Mouse (Mus musculus) lung, embryonic 16.5 days (tissue): ENCODE data around the gene Pcare. TPM values are rescaled to one million over a fixed set of nuclear protein-coding genes. Genes with fewer than 3 reads are reported as not detected.

Experiments used
- ATAC-seq: fragments of 200-750 bp; cut with Nextera tagmentation; 2 replicates; pipeline ENCODE4 v1.8.0; 2017; ENCODE audit warnings: low read depth, mild to moderate bottlenecking, moderate library complexity
- H3K27ac ChIP-seq: fragments of 300-500 bp; sonication (generic); 2 replicates; pipeline ENCODE4 v1.5.1; 2014; ENCODE audit warnings: mild to moderate bottlenecking, control low read depth, low read length
- H3K27me3 ChIP-seq: fragments of 300-500 bp; sonication (generic); 2 replicates; pipeline ENCODE4 v1.6.1; 2014; ENCODE audit warnings: low read depth, low read length, mixed read lengths; ENCODE audit not compliant: control insufficient read depth, insufficient read depth
- H3K36me3 ChIP-seq: fragments of 300-500 bp; sonication (generic); 2 replicates; pipeline ENCODE4 v1.6.1; 2014; ENCODE audit warnings: low read length; ENCODE audit not compliant: control insufficient read depth, insufficient read depth
- H3K4me1 ChIP-seq: fragments of 300-500 bp; sonication (generic); replicated peaks from 2 replicates; pipeline ENCODE4 v1.6.1; 2014; ENCODE audit warnings: low read length, mixed read lengths; ENCODE audit not compliant: control insufficient read depth, insufficient read depth
- H3K4me2 ChIP-seq: fragments of 300-500 bp; sonication (generic); 2 replicates; pipeline ENCODE4 v1.6.1; 2014; ENCODE audit warnings: low read depth, low read length, control low read depth
- H3K4me3 ChIP-seq: fragments of 300-500 bp; sonication (generic); 2 replicates; pipeline ENCODE4 v1.5.1; 2014; ENCODE audit warnings: mild to moderate bottlenecking, low read length, control low read depth
- H3K9ac ChIP-seq: fragments of 300-500 bp; sonication (generic); 2 replicates; pipeline ENCODE4 v1.6.1; 2014; ENCODE audit warnings: low read length, control low read depth
- H3K9me3 ChIP-seq: fragments of 300-500 bp; sonication (generic); 2 replicates; pipeline ENCODE4 v1.6.1; 2016; ENCODE audit warnings: low read length; ENCODE audit not compliant: control insufficient read depth
- WGBS: fragments of 180-500 bp; shearing (Covaris S2); extraction: QIAGEN DNeasy Blood & Tissue Kit; methylation state at CpG from one replicate; pipeline ENCODE4 v1.1.7; 2014; 5-methylcytosine and 5-hydroxymethylcytosine counted together
- polyA plus RNA-seq: library from polyadenylated mRNA; unstranded; fragments of >200 nt; fragmentation: Nextera tagmentation; extraction: Ambion mirVana; gene quantifications from 2 replicates; pipeline ENCODE4 v1.2.1, GENCODE M21; 2015

Gene Pcare
- not detected in 2 replicates for polyA plus RNA-seq

DNA sequence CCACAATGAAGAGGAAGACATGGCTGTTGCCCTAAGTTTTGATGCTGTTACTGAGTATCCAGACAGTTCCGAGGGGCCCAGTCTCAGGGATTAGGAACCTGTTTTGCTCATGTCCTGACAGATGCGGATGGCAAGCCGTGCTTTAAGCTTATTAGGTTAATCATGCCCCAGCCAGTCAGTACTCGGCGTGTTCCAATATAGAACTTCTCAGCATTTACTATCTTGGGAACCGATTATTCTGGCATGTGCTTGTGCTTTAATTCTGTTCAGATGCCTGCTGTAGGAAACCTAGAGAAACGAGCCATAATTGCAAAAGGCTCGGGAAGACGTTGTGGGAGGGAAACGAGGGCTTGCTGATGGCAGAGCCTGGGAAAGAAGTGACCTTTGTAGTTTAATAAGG, at the start of gene Pcare:
Pcare (minus strand) TSS at position 64 of the 400 bp plus-strand sequence.
- H3K9ac ChIP-seq: no peak within 1 kb of the TSS
- no peaks in the 10 kb centered on the region for H3K36me3 ChIP-seq
- no peak within 1 kb of the TSS for H3K4me3 ChIP-seq
- no peaks in the 10 kb centered on the region for H3K27me3 ChIP-seq
- no peak for ATAC-seq
- no peak within 1 kb of the TSS for H3K4me2 ChIP-seq
- 75% methylated on average over 10 of the region's 10 CpGs for WGBS
- H3K27ac ChIP-seq: no peak within 1 kb of the TSS
- H3K9me3 ChIP-seq: no peaks in the 10 kb centered on the region
- H3K4me1 ChIP-seq: no peaks in the 10 kb centered on the region

DNA sequence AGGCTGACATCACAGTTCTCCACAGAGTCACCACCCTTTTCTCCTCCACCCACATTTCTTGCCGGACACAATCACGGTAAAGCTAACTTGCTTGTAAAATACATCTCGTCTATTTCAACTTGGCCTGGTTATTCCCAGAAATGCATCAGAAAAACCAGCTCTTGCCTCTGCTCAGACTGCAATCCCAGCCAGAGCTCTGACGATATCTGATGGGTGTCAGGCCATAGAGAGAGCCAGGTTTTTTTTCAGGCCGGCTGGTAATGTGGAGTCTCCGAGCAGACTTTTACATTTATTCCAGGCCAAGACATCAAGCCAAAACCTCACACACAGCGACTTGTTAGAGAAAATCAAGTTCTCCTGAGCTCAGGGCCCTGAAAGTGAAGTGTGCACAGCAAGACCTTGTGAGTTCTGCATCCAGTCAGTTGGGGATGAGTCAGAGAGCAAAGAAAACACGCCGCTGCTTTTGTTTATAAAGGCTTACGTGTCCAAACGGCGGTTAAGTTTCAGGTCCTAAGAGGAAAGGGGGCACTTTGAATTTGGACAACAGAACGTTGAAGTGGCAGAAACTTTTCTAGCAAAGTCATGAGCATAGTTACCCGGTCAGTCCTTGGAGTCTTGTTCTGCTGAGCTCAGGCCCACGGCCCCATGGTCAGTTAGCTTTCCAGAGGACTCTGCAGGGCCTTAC, 43.0 kb upstream of the Pcare start:
- Histone ChIP-seq H3K4me3 (no peak overlapping the region), H3K9ac (no peak overlapping the region), H3K27ac (no peak overlapping the region), H3K4me2 (no peak overlapping the region), H3K9me3 (no peaks in the 10 kb centered on the region), H3K4me1 (no peaks in the 10 kb centered on the region), H3K36me3 (no peaks in the 10 kb centered on the region), H3K27me3 (no peaks in the 10 kb centered on the region)
- 0 out of 2 replicates have a peak, but pooled peaks have one; percentile 31 for ATAC-seq
- WGBS: 59% methylated on average over 15 of the region's 15 CpGs

DNA sequence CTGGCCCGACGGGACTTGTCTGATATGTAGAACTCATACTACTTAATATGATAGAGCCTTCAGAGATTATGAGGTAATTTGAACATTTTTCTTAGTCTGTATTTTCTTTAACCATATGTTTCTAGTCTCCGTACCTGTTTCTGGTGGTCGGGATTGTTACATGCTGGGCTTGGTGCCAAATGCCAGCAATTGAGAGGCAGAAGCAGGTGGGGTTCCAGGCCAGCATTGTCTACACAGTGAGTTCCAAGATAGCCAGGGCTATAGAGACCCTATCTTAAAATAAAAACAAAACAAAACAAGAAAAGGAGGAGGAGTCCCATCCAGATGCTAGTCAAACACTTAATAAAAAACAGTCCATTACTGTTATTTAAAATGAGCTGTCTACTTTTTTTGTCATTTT, 38.9 kb upstream of the Pcare start:
- no peak overlapping the region for H3K4me3 ChIP-seq
- no peaks in the 10 kb centered on the region for H3K36me3 ChIP-seq
- no peak overlapping the region for H3K27ac ChIP-seq
- no peak for ATAC-seq
- no peak overlapping the region for H3K4me2 ChIP-seq
- H3K4me1 ChIP-seq: no peaks in the 10 kb centered on the region
- H3K9ac ChIP-seq: no peak overlapping the region
- no peaks in the 10 kb centered on the region for H3K27me3 ChIP-seq
- 68% methylated on average over 4 of the region's 4 CpGs for WGBS
- no peaks in the 10 kb centered on the region for H3K9me3 ChIP-seq

DNA sequence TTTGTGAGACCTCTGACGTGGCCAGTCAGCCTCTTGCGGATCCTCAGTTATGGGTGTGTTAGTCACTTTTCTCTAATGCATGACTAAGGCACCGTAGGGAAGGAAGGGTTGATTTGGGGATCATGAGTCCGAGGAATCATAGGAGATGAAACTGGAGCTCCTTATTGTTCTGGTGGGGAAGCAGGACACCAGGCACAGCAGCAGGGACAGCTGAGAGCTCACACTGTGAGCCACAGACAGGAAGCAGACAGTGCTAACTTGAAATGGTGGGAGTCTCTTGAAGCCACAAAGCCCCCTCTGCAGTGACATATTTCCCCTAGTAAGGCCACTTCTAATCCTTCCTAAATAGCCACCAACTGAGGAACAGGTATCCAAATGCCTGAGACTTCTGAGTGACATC, 38.4 kb upstream of the Pcare start:
- no peak for ATAC-seq
- Histone ChIP-seq H3K4me2 (no peak overlapping the region), H3K9ac (no peak overlapping the region), H3K9me3 (no peaks in the 10 kb centered on the region), H3K4me3 (no peak overlapping the region), H3K36me3 (no peaks in the 10 kb centered on the region), H3K27me3 (no peaks in the 10 kb centered on the region), H3K27ac (no peak overlapping the region), H3K4me1 (no peaks in the 10 kb centered on the region)
- whole genome bisulfite sequencing: 84% methylated on average over 4 of the region's 4 CpGs

DNA sequence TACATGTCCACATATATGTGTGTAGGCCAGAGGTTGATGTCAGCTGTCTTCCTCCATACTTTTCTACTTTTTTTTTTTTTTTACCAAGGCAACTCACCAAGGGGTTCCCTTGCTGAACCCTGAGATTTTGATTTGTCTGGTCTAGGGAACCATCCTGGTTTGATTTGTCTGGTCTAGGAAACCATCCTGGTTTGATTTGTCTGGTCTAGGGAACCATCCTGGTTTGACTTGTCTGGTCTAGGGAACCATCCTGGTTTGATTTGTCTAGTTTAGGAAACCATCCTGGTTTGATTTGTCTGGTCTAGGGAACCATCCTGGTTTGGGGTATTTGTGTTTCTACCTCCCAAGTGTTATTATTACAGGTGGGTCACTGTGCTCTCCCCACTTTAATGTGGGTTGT, 33.8 kb upstream of the Pcare start:
- Histone ChIP-seq H3K4me3 (no peak overlapping the region), H3K9ac (no peak overlapping the region), H3K9me3 (no peaks in the 10 kb centered on the region), H3K36me3 (no peaks in the 10 kb centered on the region), H3K27ac (no peak overlapping the region), H3K27me3 (peaks cover 13% of the 10 kb centered on the region), H3K4me2 (no peak overlapping the region), H3K4me1 (no peaks in the 10 kb centered on the region)
- no peak for ATAC-seq

DNA sequence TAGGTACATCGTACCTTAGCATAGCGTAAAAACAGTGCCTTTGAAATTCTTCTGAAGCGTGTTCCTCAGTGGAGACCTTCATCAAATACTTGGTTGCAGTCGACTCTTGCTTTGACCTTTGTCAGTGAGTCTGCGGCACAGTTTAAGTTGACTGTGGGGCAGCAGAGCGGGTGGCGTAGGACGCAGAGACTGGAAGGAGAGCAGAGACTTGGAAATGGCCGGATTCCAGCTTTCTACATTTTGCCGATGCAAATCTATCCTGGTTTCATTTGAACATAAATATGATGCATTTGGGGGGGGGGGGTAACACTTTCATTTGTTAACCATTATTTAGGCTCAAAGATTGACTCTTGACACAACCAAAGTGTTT, 30.7 kb upstream of the Pcare start:
- Histone ChIP-seq H3K27me3 (peaks cover 13% of the 10 kb centered on the region), H3K4me1 (no peaks in the 10 kb centered on the region), H3K9me3 (no peaks in the 10 kb centered on the region), H3K27ac (no peak overlapping the region), H3K4me2 (peak overlapping the region; percentile 77), H3K9ac (peak overlapping the region; percentile 11; the same call in 1 of the 2 replicates), H3K4me3 (peak overlapping the region; percentile 58), H3K36me3 (no peaks in the 10 kb centered on the region)
- 7% methylated on average over 10 of the region's 10 CpGs for WGBS
- no peak for ATAC-seq

DNA sequence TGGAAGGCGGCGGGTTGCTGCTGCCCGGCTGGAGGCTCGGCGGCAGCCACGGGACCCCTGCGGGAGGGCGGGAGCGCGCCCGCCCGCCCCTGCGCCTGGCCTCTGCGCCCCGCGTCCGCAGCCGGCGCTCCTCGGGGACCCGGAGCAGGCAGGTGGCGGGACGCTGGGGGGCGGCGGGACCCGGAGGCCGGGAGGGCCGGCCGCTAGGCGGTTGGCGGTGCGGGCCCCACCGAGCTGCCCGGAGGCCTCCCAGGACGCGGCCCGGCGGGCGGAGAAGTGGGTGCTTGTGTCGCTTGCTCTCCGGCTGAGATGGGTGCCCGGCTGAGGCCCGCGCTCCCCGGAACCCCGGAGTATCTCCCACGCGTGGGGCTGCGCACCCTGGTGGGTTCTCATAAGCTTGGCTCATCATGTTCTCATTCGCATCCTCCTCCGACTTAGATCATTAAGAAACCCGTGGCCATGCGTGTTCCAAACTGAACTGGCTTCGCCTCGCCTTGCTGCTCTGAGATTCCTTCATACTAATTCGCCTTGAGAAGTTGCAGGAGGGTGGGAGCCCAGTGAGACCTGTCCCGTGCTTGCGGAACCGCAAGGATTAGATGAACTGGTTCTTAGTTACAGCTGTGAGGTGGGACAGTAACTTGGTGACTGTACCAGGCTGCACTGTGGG, 30.1 kb upstream of the Pcare start:
- Histone ChIP-seq H3K9me3 (no peaks in the 10 kb centered on the region), H3K4me3 (peak overlapping the region; percentile 58), H3K9ac (peak overlapping the region; percentile 70), H3K27me3 (peaks cover 13% of the 10 kb centered on the region), H3K4me1 (no peaks in the 10 kb centered on the region), H3K27ac (no peak overlapping the region), H3K36me3 (no peaks in the 10 kb centered on the region), H3K4me2 (peak overlapping the region; percentile 77)
- WGBS: 1% methylated on average over 29 of the region's 59 CpGs
- peak; percentile 47 for ATAC-seq

DNA sequence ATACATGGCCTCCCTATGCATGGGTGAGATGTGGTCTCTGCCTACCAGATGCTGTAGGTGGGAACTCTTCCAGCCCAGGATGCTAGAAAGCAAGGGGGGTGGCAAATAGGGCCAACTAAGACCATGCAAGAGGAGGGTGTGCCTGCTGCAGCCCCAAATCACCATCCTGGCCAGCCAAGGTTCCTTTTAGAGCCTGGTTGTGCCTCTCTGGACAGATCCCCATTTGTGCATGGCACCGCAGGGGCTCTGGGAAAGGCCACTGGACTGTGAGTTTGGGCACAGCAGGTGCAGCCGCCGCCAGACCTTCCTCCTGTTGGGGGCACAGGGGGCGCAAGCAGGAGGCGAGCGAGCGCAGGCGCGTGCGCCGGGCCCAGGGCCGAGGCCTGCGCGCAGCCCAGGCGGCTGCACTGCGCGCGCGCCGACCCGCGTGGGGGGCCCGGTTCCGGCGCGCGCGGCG, 29.6 kb upstream of the Pcare start:
- Histone ChIP-seq H3K9ac (peak overlapping the region; percentile 70), H3K4me2 (peak overlapping the region; percentile 77), H3K4me3 (peak overlapping the region; percentile 58), H3K4me1 (no peaks in the 10 kb centered on the region), H3K36me3 (no peaks in the 10 kb centered on the region), H3K27me3 (peaks cover 13% of the 10 kb centered on the region), H3K27ac (no peak overlapping the region), H3K9me3 (no peaks in the 10 kb centered on the region)
- 1% methylated on average over 19 of the region's 29 CpGs for WGBS
- ATAC-seq: peak; percentile 71

DNA sequence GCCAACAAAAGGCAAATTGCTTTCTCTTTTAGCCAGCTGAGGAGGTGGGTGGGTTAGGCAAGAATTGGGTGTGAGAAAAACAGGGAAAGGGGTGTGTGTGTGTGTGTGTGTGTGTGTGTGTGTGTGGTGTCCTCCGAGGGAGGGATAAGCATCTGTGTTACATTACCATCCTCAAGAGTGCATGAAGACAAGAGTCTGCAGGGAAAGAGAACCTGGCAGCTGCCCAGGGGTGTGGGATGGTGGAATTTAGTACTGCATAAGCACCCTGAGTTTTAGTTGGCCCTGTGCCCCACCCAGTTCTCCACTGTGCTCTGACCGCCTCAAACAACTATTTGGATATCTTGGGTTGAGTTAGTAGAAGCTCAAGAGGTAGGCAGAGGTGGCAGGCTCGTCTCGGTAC, 28.3 kb upstream of the Pcare start:
- Histone ChIP-seq H3K4me2 (no peak overlapping the region), H3K36me3 (no peaks in the 10 kb centered on the region), H3K27me3 (peaks cover 13% of the 10 kb centered on the region), H3K27ac (no peak overlapping the region), H3K4me1 (no peaks in the 10 kb centered on the region), H3K9me3 (no peaks in the 10 kb centered on the region), H3K9ac (no peak overlapping the region), H3K4me3 (no peak overlapping the region)
- 52% methylated on average over 4 of the region's 4 CpGs for WGBS
- ATAC-seq: peak; percentile 79
